ENCODE assay signal across 8 mouse cellular contexts in the genomic region with DNA sequence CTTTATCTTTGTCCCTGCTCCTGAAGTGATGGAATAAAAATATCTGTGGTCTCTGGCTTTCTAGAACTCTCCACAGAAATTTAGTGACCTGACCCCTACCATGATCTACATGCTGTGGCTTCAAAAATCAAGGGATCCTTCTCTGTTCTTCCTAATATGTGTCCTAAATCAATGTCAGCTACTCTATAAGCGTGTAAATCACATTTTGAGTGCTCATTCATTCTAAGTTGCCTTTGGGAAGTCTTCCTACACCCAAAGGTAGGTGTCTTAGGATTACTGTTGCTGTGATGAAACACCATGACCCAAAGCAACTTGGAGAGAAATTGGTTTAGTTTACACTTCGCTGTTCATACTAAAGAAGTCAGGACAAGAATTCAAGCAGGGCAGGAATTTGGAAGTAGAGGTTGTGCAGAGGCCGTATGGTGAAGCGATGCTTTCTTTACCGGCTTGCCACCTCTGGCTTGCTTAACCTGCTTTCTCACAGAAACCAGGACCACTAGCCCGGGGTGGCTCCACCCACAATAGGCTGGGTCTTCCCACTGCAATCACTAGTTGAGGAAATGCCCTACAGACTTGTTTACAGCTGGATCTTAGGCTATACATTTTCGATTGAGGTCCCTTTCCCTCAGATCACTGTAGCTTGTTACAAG. TPM values are rescaled to one million over a fixed set of nuclear protein-coding genes. Genes with fewer than 3 reads are reported as not detected.
DNase-seq lines count a peak whose midpoint lies in the region; ATAC-seq lines count a peak whose summit lies in the region.

No protein-coding gene starts in this region.

- WGBS in forebrain, embryonic 10.5 days: 50% methylated on average over 7 of the region's 7 CpGs
- WGBS in limb, embryonic 15.5 days: 21% methylated on average over 7 of the region's 7 CpGs

- H3K4me3 ChIP-seq in forebrain, embryonic 10.5 days: peak overlapping the region; percentile 79
- peak overlapping the region; percentile 79 for H3K4me3 ChIP-seq in limb, embryonic 15.5 days

- peak overlapping the region; percentile 91 for H3K27ac ChIP-seq in forebrain, embryonic 10.5 days
- peak overlapping the region; percentile 82 for H3K27ac ChIP-seq in limb, embryonic 15.5 days

- peak; percentile 19 for DNase-seq in cerebellum, adult 9-11 months
- DNase-seq in cerebellum, postnatal 36 days: no peak
- peak; percentile 6 for DNase-seq in CD4-positive helper T cell, adult 2 months (ENCODE audit: low read depth, low spot score)
- no peak for DNase-seq in forebrain, embryonic 10.5 days (ENCODE audit: extremely low spot score, low spot score)
- DNase-seq in retina, postnatal 1 day: peak; percentile 10
- no peak for DNase-seq in left cerebral cortex, postnatal 14 days (ENCODE audit: low spot score in 2 of 2)
- no peak for DNase-seq in left cerebral cortex, postnatal 4 days

- H3K4me1 ChIP-seq in forebrain, embryonic 10.5 days: peaks cover 24% of the 10 kb centered on the region
- peaks cover 14% of the 10 kb centered on the region for H3K4me1 ChIP-seq in limb, embryonic 15.5 days

- peaks cover 14% of the 10 kb centered on the region for H3K36me3 ChIP-seq in forebrain, embryonic 10.5 days (replicated peaks)
- H3K36me3 ChIP-seq in limb, embryonic 15.5 days: no peaks in the 10 kb centered on the region

- intact Hi-C loops in left cerebral cortex, postnatal 14 days (cut with DNase I): no loop called here
- intact Hi-C loops in left cerebral cortex, postnatal 4 days (cut with DNase I): no loop called here

- peak overlapping the region; percentile 91 for H3K4me2 ChIP-seq in limb, embryonic 15.5 days

- H3K9me3 ChIP-seq in forebrain, embryonic 10.5 days: no peaks in the 10 kb centered on the region
- no peaks in the 10 kb centered on the region for H3K9me3 ChIP-seq in limb, embryonic 15.5 days

- peaks cover 14% of the 10 kb centered on the region for H3K27me3 ChIP-seq in forebrain, embryonic 10.5 days (ENCODE audit: poor library complexity, severe bottlenecking)
- no peaks in the 10 kb centered on the region for H3K27me3 ChIP-seq in limb, embryonic 15.5 days

- no peak for ATAC-seq in limb, embryonic 15.5 days (ENCODE audit: insufficient number of reproducible peaks, low FRiP score, low TSS enrichment, low read depth)

- peak overlapping the region; percentile 78 for H3K9ac ChIP-seq in limb, embryonic 15.5 days

RNA-seq across cellular contexts. Expression of a gene that starts 1.2 kb away (rescaled TPM):
- polyA plus RNA-seq in forebrain, embryonic 10.5 days (2016; fragmentation: Nextera tagmentation; extraction: Ambion mirVana): 14.3 and 16.4 TPM in 2 replicates
- 10.2 and 12.5 TPM in 2 replicates for polyA plus RNA-seq in limb, embryonic 15.5 days (2015; fragmentation: Nextera tagmentation; extraction: Ambion mirVana)
- total RNA-seq in left cerebral cortex, postnatal 14 days (2021): 10 to 100 TPM; 13.6 to 14.8 TPM
- 10 to 100 TPM; 30.5 to 34.3 TPM for total RNA-seq in left cerebral cortex, postnatal 4 days (2021)

RNA-seq across cellular contexts. Expression of a gene that starts 36.1 kb away (rescaled TPM):
- polyA plus RNA-seq in forebrain, embryonic 10.5 days (2016; fragmentation: Nextera tagmentation; extraction: Ambion mirVana): 189 and 193 TPM in 2 replicates
- 99.1 and 107 TPM in 2 replicates for polyA plus RNA-seq in limb, embryonic 15.5 days (2015; fragmentation: Nextera tagmentation; extraction: Ambion mirVana)
- total RNA-seq in left cerebral cortex, postnatal 14 days (2021): 10 to 100 TPM; 39.5 to 41.1 TPM
- total RNA-seq in left cerebral cortex, postnatal 4 days (2021): 10 to 100 TPM; 43.8 to 45.4 TPM

Comparison
In these comparisons a context has a peak if more than half of its experiments do, and no peak if none do; other contexts are left out.
1. DNase-seq: peak in cerebellum, adult 9-11 months (single experiment), CD4-positive helper T cell, adult 2 months (single experiment) and retina, postnatal 1 day (single experiment); none in cerebellum, postnatal 36 days (0 of 2), forebrain, embryonic 10.5 days (single experiment), left cerebral cortex, postnatal 14 days (0 of 2) and left cerebral cortex, postnatal 4 days (single experiment).